Comparison of ENCODE assay signal across 24 mouse cellular contexts in the genomic region with DNA sequence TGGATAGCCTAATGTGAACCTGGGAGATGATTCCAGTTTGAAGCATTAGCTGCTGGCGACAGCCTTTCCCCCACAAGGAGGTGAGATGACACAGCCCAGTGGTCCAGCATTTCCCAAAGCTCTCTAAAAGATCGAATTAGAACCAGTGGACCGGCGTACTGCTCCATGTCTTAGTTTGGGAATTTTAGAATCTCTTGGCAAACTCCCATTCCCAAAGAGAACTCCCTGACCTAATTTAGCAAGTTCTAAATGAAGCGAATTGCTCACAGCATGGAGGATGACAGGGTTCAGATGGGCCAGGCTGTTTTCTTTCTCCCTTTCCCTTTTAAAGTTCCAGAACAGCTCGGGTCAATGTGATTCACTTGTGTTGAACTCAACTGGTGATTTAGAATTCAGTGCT.
DNase-seq lines count a peak whose midpoint lies in the region; ATAC-seq lines count a peak whose summit lies in the region.
"Had no signal": no experiment of that assay in that cellular context is flagged by ENCODE, and none has a peak within 500 bp of the region (broad histone marks: within the 10 kb centered on the region; RNA-seq: fewer than 3 reads in every experiment).

No protein-coding gene starts in this region.

- H3K4me2 ChIP-seq in forebrain, embryonic 11.5 days (ENCODE audit: low read depth, low read length, severe bottlenecking) = no peak overlapping the region
- H3K4me2 ChIP-seq in forebrain, embryonic 16.5 days (ENCODE audit: low read length) = no peak overlapping the region
- H3K4me2 ChIP-seq in heart, embryonic 12.5 days = no peak overlapping the region
- no peak overlapping the region for H3K4me2 ChIP-seq in midbrain, embryonic 12.5 days (replicated peaks)
- H3K4me2 ChIP-seq in midbrain, embryonic 15.5 days = no peak overlapping the region
- H3K4me2 ChIP-seq: heart, embryonic 13.5 days; limb, embryonic 13.5 days; liver, embryonic 12.5 days had no signal

- 0 out of 2 replicates have a peak overlapping the region, but pooled peaks have one; percentile 3 for H3K27ac ChIP-seq in forebrain, embryonic 11.5 days (ENCODE audit: low read depth, low read length)
- H3K27ac ChIP-seq in forebrain, embryonic 16.5 days (ENCODE audit: low read length) = no peak overlapping the region
- H3K27ac ChIP-seq in heart, embryonic 12.5 days (ENCODE audit: poor library complexity, severe bottlenecking) = no peak overlapping the region
- 0 out of 2 replicates have a peak overlapping the region, but pooled peaks have one; percentile 6 for H3K27ac ChIP-seq in midbrain, embryonic 12.5 days (replicated peaks)
- no peak overlapping the region for H3K27ac ChIP-seq in midbrain, embryonic 15.5 days
- H3K27ac ChIP-seq: embryonic facial prominence, embryonic 10.5 days; heart, embryonic 13.5 days; limb, embryonic 13.5 days; liver, embryonic 12.5 days had no signal

- no peak for DNase-seq in forebrain, embryonic 11.5 days (ENCODE audit: low spot score)
- DNase-seq in heart, adult 8-10 months (ENCODE audit: low spot score) = peak; percentile 20
- DNase-seq in MN1 (ENCODE audit: low spot score) = no peak
- DNase-seq: adrenal gland, postnatal 36 days; B cell, adult 2 months; cerebellum, adult 8-10 months; heart, postnatal 14 days; kidney, adult 2 months; kidney, postnatal 25 days; layer of hippocampus, adult 9-11 months; lung, adult 18-20 months; lung, postnatal 10 days; spleen, adult 18-20 months had no signal

- H3K4me3 ChIP-seq in forebrain, embryonic 11.5 days (ENCODE audit: low read depth, low read length) = no peak overlapping the region
- H3K4me3 ChIP-seq in forebrain, embryonic 16.5 days (replicated peaks; ENCODE audit: low read length) = no peak overlapping the region
- no peak overlapping the region for H3K4me3 ChIP-seq in heart, embryonic 12.5 days
- no peak overlapping the region for H3K4me3 ChIP-seq in midbrain, embryonic 12.5 days
- no peak overlapping the region for H3K4me3 ChIP-seq in midbrain, embryonic 15.5 days
- H3K4me3 ChIP-seq: embryonic facial prominence, embryonic 10.5 days; heart, embryonic 13.5 days; limb, embryonic 13.5 days; liver, embryonic 12.5 days; midbrain, embryonic 10.5 days had no signal

- 72% methylated on average over 6 of the region's 6 CpGs for WGBS in forebrain, embryonic 11.5 days
- 38% methylated on average over 6 of the region's 6 CpGs for WGBS in forebrain, embryonic 16.5 days
- WGBS in heart, embryonic 12.5 days = 74% methylated on average over 6 of the region's 6 CpGs
- WGBS in midbrain, embryonic 12.5 days = 67% methylated on average over 6 of the region's 6 CpGs
- WGBS in midbrain, embryonic 15.5 days = 56% methylated on average over 6 of the region's 6 CpGs

- H3K36me3 ChIP-seq in forebrain, embryonic 11.5 days (ENCODE audit: control insufficient read depth, insufficient read depth, low read length) = no peaks in the 10 kb centered on the region
- no peaks in the 10 kb centered on the region for H3K36me3 ChIP-seq in forebrain, embryonic 16.5 days (ENCODE audit: control insufficient read depth, insufficient read depth)
- no peaks in the 10 kb centered on the region for H3K36me3 ChIP-seq in heart, embryonic 12.5 days
- no peaks in the 10 kb centered on the region for H3K36me3 ChIP-seq in midbrain, embryonic 12.5 days
- no peaks in the 10 kb centered on the region for H3K36me3 ChIP-seq in midbrain, embryonic 15.5 days (replicated peaks)
- H3K36me3 ChIP-seq: embryonic facial prominence, embryonic 10.5 days; G1E; heart, embryonic 13.5 days; limb, embryonic 13.5 days; liver, embryonic 12.5 days; midbrain, embryonic 10.5 days had no signal

- ATAC-seq in forebrain, embryonic 11.5 days (replicated peaks; ENCODE audit: low FRiP score) = no peak
- no peak for ATAC-seq in forebrain, embryonic 16.5 days
- ATAC-seq in heart, embryonic 12.5 days (ENCODE audit: insufficient number of reproducible peaks, low FRiP score) = no peak
- no peak for ATAC-seq in midbrain, embryonic 12.5 days (ENCODE audit: low FRiP score, low read depth)
- no peak for ATAC-seq in midbrain, embryonic 15.5 days (replicated peaks)
- ATAC-seq: liver, embryonic 12.5 days had no signal

- no peaks in the 10 kb centered on the region for H3K27me3 ChIP-seq in forebrain, embryonic 11.5 days (ENCODE audit: control insufficient read depth, insufficient read depth, low read length)
- H3K27me3 ChIP-seq in forebrain, embryonic 16.5 days (replicated peaks; ENCODE audit: control insufficient read depth, insufficient read depth, low read length) = no peaks in the 10 kb centered on the region
- no peaks in the 10 kb centered on the region for H3K27me3 ChIP-seq in heart, embryonic 12.5 days (replicated peaks)
- H3K27me3 ChIP-seq in midbrain, embryonic 12.5 days = no peaks in the 10 kb centered on the region
- H3K27me3 ChIP-seq in midbrain, embryonic 15.5 days (replicated peaks) = no peaks in the 10 kb centered on the region
- H3K27me3 ChIP-seq: CH12.LX; heart, embryonic 13.5 days; limb, embryonic 13.5 days; liver, embryonic 12.5 days had no signal

- H3K9me3 ChIP-seq in forebrain, embryonic 11.5 days (ENCODE audit: control insufficient read depth, low read length) = no peaks in the 10 kb centered on the region
- H3K9me3 ChIP-seq in forebrain, embryonic 16.5 days (ENCODE audit: control insufficient read depth, low read length) = no peaks in the 10 kb centered on the region
- no peaks in the 10 kb centered on the region for H3K9me3 ChIP-seq in heart, embryonic 12.5 days (replicated peaks)
- H3K9me3 ChIP-seq in midbrain, embryonic 12.5 days = no peaks in the 10 kb centered on the region
- H3K9me3 ChIP-seq in midbrain, embryonic 15.5 days = no peaks in the 10 kb centered on the region
- H3K9me3 ChIP-seq: embryonic facial prominence, embryonic 10.5 days; heart, embryonic 13.5 days; limb, embryonic 13.5 days; liver, embryonic 12.5 days; midbrain, embryonic 10.5 days had no signal

- peaks cover 4% of the 10 kb centered on the region; the same call in 1 of the 2 replicates for H3K4me1 ChIP-seq in forebrain, embryonic 11.5 days (replicated peaks; ENCODE audit: control insufficient read depth, insufficient read depth, low read length)
- H3K4me1 ChIP-seq in forebrain, embryonic 16.5 days (replicated peaks; ENCODE audit: control insufficient read depth, insufficient read depth, low read length) = no peaks in the 10 kb centered on the region
- no peaks in the 10 kb centered on the region for H3K4me1 ChIP-seq in heart, embryonic 12.5 days (replicated peaks)
- H3K4me1 ChIP-seq in midbrain, embryonic 12.5 days = peaks cover 6% of the 10 kb centered on the region; the same call in 1 of the 2 replicates
- no peaks in the 10 kb centered on the region for H3K4me1 ChIP-seq in midbrain, embryonic 15.5 days
- H3K4me1 ChIP-seq: embryonic facial prominence, embryonic 10.5 days; heart, embryonic 13.5 days; liver, embryonic 12.5 days had no signal

- no peak overlapping the region for H3K9ac ChIP-seq in forebrain, embryonic 11.5 days (ENCODE audit: low read length)
- H3K9ac ChIP-seq in forebrain, embryonic 16.5 days (replicated peaks; ENCODE audit: low read depth, low read length) = no peak overlapping the region
- H3K9ac ChIP-seq in heart, embryonic 12.5 days = no peak overlapping the region
- H3K9ac ChIP-seq in midbrain, embryonic 12.5 days (replicated peaks) = no peak overlapping the region
- H3K9ac ChIP-seq in midbrain, embryonic 15.5 days = no peak overlapping the region
- H3K9ac ChIP-seq: heart, embryonic 13.5 days; limb, embryonic 13.5 days; liver, embryonic 12.5 days had no signal

Comparison
In these comparisons a context has a peak if more than half of its experiments do, and no peak if none do; other contexts are left out.
1. H3K27ac ChIP-seq: peak in forebrain, embryonic 11.5 days (single experiment) and midbrain, embryonic 12.5 days (single experiment); none in forebrain, embryonic 16.5 days (single experiment), heart, embryonic 12.5 days (single experiment) and midbrain, embryonic 15.5 days (single experiment).